Mouse (Mus musculus) embryonic fibroblast, embryonic 13.5 days (primary cell): ENCODE results near the gene Uxt.

Source experiments
- CTCF ChIP-seq: IDR thresholded peaks from 2 replicates; pipeline ENCODE4 v1.5.1; 2011; ENCODE audit warnings: mild to moderate bottlenecking, control low read depth, low read length, moderate library complexity, borderline replicate concordance; ENCODE audit not compliant: insufficient read depth
- POLR2A ChIP-seq: IDR thresholded peaks from 2 replicates; pipeline ENCODE4 v1.6.1; 2011; ENCODE audit warnings: low read depth, mild to moderate bottlenecking, control low read depth, low read length, moderate library complexity

- no peak for TF ChIP-seq CTCF
- TF ChIP-seq POLR2A: no peak
Observed at GRCm38 (mm10) chrX:20980901-20981300, 19.1 kb upstream of the Uxt start.
